Mouse (Mus musculus): ENCODE measurements at regions not wholly inside any gene's neighbourhood (a gene's known extent, or its start where the extent isn't known, plus 50 kb on each side); places are given as distances from the start of the nearest gene placed in this dataset.

DNA sequence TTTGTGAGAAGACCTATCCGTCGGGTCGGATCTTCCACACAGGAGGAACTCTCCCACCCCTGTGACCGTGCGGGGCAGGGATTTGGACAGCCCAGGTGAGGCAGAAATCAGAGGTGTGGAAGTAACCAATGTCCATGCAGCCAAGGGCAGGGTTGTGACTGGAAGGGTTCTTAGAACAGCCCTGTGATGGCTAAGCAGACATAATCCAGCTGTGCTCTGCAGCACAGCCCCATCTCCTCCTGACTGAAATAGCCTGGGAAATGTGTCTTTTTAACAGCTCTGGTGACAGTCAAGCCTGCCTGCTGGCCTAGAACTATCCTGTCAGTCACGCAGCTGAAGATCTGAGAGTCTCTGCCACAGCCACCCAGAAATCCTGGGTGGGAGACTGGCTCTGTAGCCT is 198.7 kb upstream of the A430005L14Rik start:
- TF ChIP-seq CTCF (IDR thresholded peaks at IDR 0.05 in 2 of 3, conservative IDR thresholded peaks at IDR 0.05 in 1 of 3; ENCODE audit: control insufficient read depth in 1 of 3, insufficient read depth in 1 of 3, low read depth in 2 of 3, low read length in 3 of 3, poor library complexity in 1 of 3, severe bottlenecking in 1 of 3) (no peak), MYB (IDR thresholded peaks at IDR 0.05; ENCODE audit: low read depth, low read length) (no peak), TBP (IDR thresholded peaks at IDR 0.05; ENCODE audit: low read depth, low read length) (no peak), POLR2A (IDR thresholded peaks at IDR 0.05; ENCODE audit: control insufficient read depth in 1 of 2, insufficient read depth in 1 of 2, low read depth in 1 of 2, low read length in 2 of 2, poor library complexity in 1 of 2) (no peak), SIN3A (IDR thresholded peaks at IDR 0.05; ENCODE audit: low read length) (no peak), TCF12 (IDR thresholded peaks at IDR 0.05; ENCODE audit: low read depth, low read length) (no peak), USF2 (IDR thresholded peaks at IDR 0.05; ENCODE audit: borderline replicate concordance in 1 of 2, insufficient read depth in 1 of 2, low read depth in 1 of 2, low read length in 2 of 2) (no peak), ZKSCAN1 (IDR thresholded peaks at IDR 0.05; ENCODE audit: low read depth, low read length) (no peak), EP300 (IDR thresholded peaks at IDR 0.05; ENCODE audit: low read depth in 1 of 2, low read length in 2 of 2) (no peak)

Measured in MEL (cell line).